Mouse (Mus musculus): Measurements from ENCODE around the gene Tatdn3. TPM values are rescaled to one million over a fixed set of nuclear protein-coding genes. Genes with fewer than 3 reads are reported as not detected.

Gene Tatdn3
- polyA plus RNA-seq, 1 experiment from 2014 or later: 11.8 TPM

GRCm38 (mm10) chr1:190996346-190996877 is 66.3 kb downstream of the Tatdn3 start:
- no peak for ATAC-seq (ENCODE audit: insufficient read depth, low FRiP score, low read depth)
- H3K9ac ChIP-seq: no peak overlapping the region
- no peak overlapping the region for H3K4me2 ChIP-seq
- H3K27me3 ChIP-seq (replicated peaks): no peaks in the 10 kb centered on the region
- no peak overlapping the region for H3K27ac ChIP-seq
- H3K4me3 ChIP-seq (replicated peaks): no peak overlapping the region
- WGBS: 67% methylated on average over 6 of the region's 6 CpGs
- H3K9me3 ChIP-seq: no peaks in the 10 kb centered on the region
- H3K36me3 ChIP-seq: no peaks in the 10 kb centered on the region
- no peaks in the 10 kb centered on the region for H3K4me1 ChIP-seq

Other genes with a start within 250 kb of the Tatdn3 start
- gene Rps6kc1, start 151.2 kb downstream of the Tatdn3 start, polyA plus RNA-seq (2015; fragmentation: Nextera tagmentation; extraction: Ambion mirVana): 10.6 and 12.9 TPM in 2 replicates
- gene Angel2, start 137.8 kb downstream of the Tatdn3 start, polyA plus RNA-seq (2015; fragmentation: Nextera tagmentation; extraction: Ambion mirVana): 35.1 and 37.5 TPM in 2 replicates
- gene Vash2, start 83.6 kb downstream of the Tatdn3 start, polyA plus RNA-seq (2015; fragmentation: Nextera tagmentation; extraction: Ambion mirVana): 18.5 and 20.1 TPM in 2 replicates
- 6.4 TPM in 2 replicates for gene Flvcr1, start 36.8 kb downstream of the Tatdn3 start, polyA plus RNA-seq (2015; fragmentation: Nextera tagmentation; extraction: Ambion mirVana)
- gene Spata45, start 26.3 kb downstream of the Tatdn3 start, polyA plus RNA-seq (2015; fragmentation: Nextera tagmentation; extraction: Ambion mirVana): not detected in 2 replicates
- 18.3 and 18.6 TPM in 2 replicates for gene Nsl1, start 80 bp upstream of the Tatdn3 start, polyA plus RNA-seq (2015; fragmentation: Nextera tagmentation; extraction: Ambion mirVana)
- 8.3 and 9.8 TPM in 2 replicates for gene Batf3, start 34.9 kb upstream of the Tatdn3 start, polyA plus RNA-seq (2015; fragmentation: Nextera tagmentation; extraction: Ambion mirVana)
- not detected in 2 replicates for gene Fam71a, start 101.9 kb upstream of the Tatdn3 start, polyA plus RNA-seq (2015; fragmentation: Nextera tagmentation; extraction: Ambion mirVana)
- gene Atf3, start 155.1 kb upstream of the Tatdn3 start, polyA plus RNA-seq (2015; fragmentation: Nextera tagmentation; extraction: Ambion mirVana): 4.2 and 4.4 TPM in 2 replicates

Data from stomach, embryonic 15.5 days (tissue).